Mouse (Mus musculus) lung, postnatal 14 days (tissue): ENCODE measurements around the gene Xylt1.
A peak's percentile ranks its signal among the peaks of the same experiment; 100 is the strongest.

Experiments used
- DNase-seq: peaks from one replicate; pipeline ENCODE4 v3.0.0; 2021

Xylt1 gene

GRCm38 (mm10) chr7:117524430-117525214 lies 143.8 kb downstream of the Xylt1 start:
- no peak for DNase-seq

- no peak for DNase-seq
Observed at GRCm38 (mm10) chr7:117525678-117526077, 144.9 kb downstream of the Xylt1 start.

GRCm38 (mm10) chr7:117526570-117526969 lies 145.8 kb downstream of the Xylt1 start:
- DNase-seq, result no peak

- DNase-seq, result no peak
Observed at GRCm38 (mm10) chr7:117529787-117530655, 149.2 kb downstream of the Xylt1 start.

- DNase-seq, result no peak
Observed at GRCm38 (mm10) chr7:117532651-117533050, 151.9 kb downstream of the Xylt1 start.

- no peak for DNase-seq
Observed at GRCm38 (mm10) chr7:117533164-117533563, 152.4 kb downstream of the Xylt1 start.

GRCm38 (mm10) chr7:117539931-117540330 lies 159.2 kb downstream of the Xylt1 start:
- DNase-seq, result no peak

GRCm38 (mm10) chr7:117540413-117540812 lies 159.6 kb downstream of the Xylt1 start:
- no peak for DNase-seq

- DNase-seq, result no peak
Observed at GRCm38 (mm10) chr7:117541056-117541455, 160.3 kb downstream of the Xylt1 start.

- DNase-seq, result no peak
Observed at GRCm38 (mm10) chr7:117541681-117542080, 160.9 kb downstream of the Xylt1 start.

GRCm38 (mm10) chr7:117543041-117543440 lies 162.3 kb downstream of the Xylt1 start:
- DNase-seq, result no peak

GRCm38 (mm10) chr7:117544126-117544525 lies 163.3 kb downstream of the Xylt1 start:
- no peak for DNase-seq

GRCm38 (mm10) chr7:117548301-117548700 lies 167.5 kb downstream of the Xylt1 start:
- no peak for DNase-seq

- no peak for DNase-seq
Observed at GRCm38 (mm10) chr7:117550916-117551549, 170.3 kb downstream of the Xylt1 start.

- DNase-seq, result no peak
Observed at GRCm38 (mm10) chr7:117553228-117553627, 172.4 kb downstream of the Xylt1 start.

- peak; percentile 12 for DNase-seq
Observed at GRCm38 (mm10) chr7:117555735-117556134, 175.0 kb downstream of the Xylt1 start.

- DNase-seq, result no peak
Observed at GRCm38 (mm10) chr7:117558166-117558565, 177.4 kb downstream of the Xylt1 start.

- no peak for DNase-seq
Observed at GRCm38 (mm10) chr7:117559051-117559450, 178.3 kb downstream of the Xylt1 start.

- no peak for DNase-seq
Observed at GRCm38 (mm10) chr7:117563939-117564499, 183.2 kb downstream of the Xylt1 start.

- DNase-seq, result no peak
Observed at GRCm38 (mm10) chr7:117564627-117565026, 183.8 kb downstream of the Xylt1 start.

- DNase-seq, result no peak
Observed at GRCm38 (mm10) chr7:117566115-117566514, 185.3 kb downstream of the Xylt1 start.

GRCm38 (mm10) chr7:117566833-117567232 lies 186.1 kb downstream of the Xylt1 start:
- DNase-seq, result no peak

GRCm38 (mm10) chr7:117567252-117567651 lies 186.5 kb downstream of the Xylt1 start:
- DNase-seq, result no peak
